Mouse (Mus musculus): ENCODE results near the gene Cxcr5. TPM values are rescaled to one million over a fixed set of nuclear protein-coding genes. Genes with fewer than 3 reads are reported as not detected.
A peak's percentile ranks its signal among the peaks of the same experiment; 100 is the strongest.

Gene Cxcr5
- total RNA-seq, 2 experiments from 2014 or later: not detected

- peak; percentile 92 for DNase-seq
Measured at GRCm38 (mm10) chr9:44479628-44480428, 81.8 kb downstream of the Cxcr5 start.

- DNase-seq: peak; percentile 88
Measured at GRCm38 (mm10) chr9:44478959-44479605, 82.6 kb downstream of the Cxcr5 start.

- DNase-seq: no peak
Measured at GRCm38 (mm10) chr9:44478229-44478921, 83.3 kb downstream of the Cxcr5 start.

GRCm38 (mm10) chr9:44477339-44478228 is 84.1 kb downstream of the Cxcr5 start:
- no peak for DNase-seq

- no peak for DNase-seq
Measured at GRCm38 (mm10) chr9:44475936-44476335, 85.7 kb downstream of the Cxcr5 start.

- DNase-seq: peak; percentile 87
Measured at GRCm38 (mm10) chr9:44474327-44474726, 87.3 kb downstream of the Cxcr5 start.

- no peak for DNase-seq
Measured at GRCm38 (mm10) chr9:44473184-44473583, 88.5 kb downstream of the Cxcr5 start.

GRCm38 (mm10) chr9:44468800-44469199 is 92.9 kb downstream of the Cxcr5 start:
- DNase-seq: no peak

- no peak for DNase-seq
Measured at GRCm38 (mm10) chr9:44468224-44468623, 93.5 kb downstream of the Cxcr5 start.

GRCm38 (mm10) chr9:44461950-44462349 is 99.7 kb downstream of the Cxcr5 start:
- DNase-seq: no peak

Other genes with a start within 250 kb of the Cxcr5 start
- 10 to 100 TPM; 12.0 to 12.2 TPM for gene C2cd2l, start 241.6 kb downstream of the Cxcr5 start, total RNA-seq (2021)
- 10 to 100 TPM; 11.0 to 11.2 TPM for gene Dpagt1, start 235.9 kb downstream of the Cxcr5 start, total RNA-seq (2021)
- gene H2afx, start 227.2 kb downstream of the Cxcr5 start, total RNA-seq (2021): 10 to 100 TPM; 10.8 to 12.8 TPM
- gene Hmbs, start 217.6 kb downstream of the Cxcr5 start, total RNA-seq (2021): 10 to 100 TPM; 20.3 to 24.3 TPM
- 10 to 100 TPM; 13.5 to 14.5 TPM for gene Vps11, start 200.2 kb downstream of the Cxcr5 start, total RNA-seq (2021)
- 10 to 100 TPM; 28.0 to 31.3 TPM for gene Hyou1, start 182.4 kb downstream of the Cxcr5 start, total RNA-seq (2021)
- 100 to 1,000 TPM; 117 to 142 TPM for gene Slc37a4, start 165.0 kb downstream of the Cxcr5 start, total RNA-seq (2021)
- 100 to 1,000 TPM; 631 to 665 TPM for gene Rps25, start 154.7 kb downstream of the Cxcr5 start, total RNA-seq (2021)
- gene Trappc4, start 154.3 kb downstream of the Cxcr5 start, total RNA-seq (2021): 10 to 100 TPM; 13.8 to 17.5 TPM
- gene Ccdc84, start 143.3 kb downstream of the Cxcr5 start, total RNA-seq (2021): 1 to 10 TPM; 3.9 to 5.8 TPM
- gene Foxr1, start 120.7 kb downstream of the Cxcr5 start, total RNA-seq (2021): not detected
- under 1 TPM; 0.32 to 0.43 TPM for gene Upk2, start 106.9 kb downstream of the Cxcr5 start, total RNA-seq (2021)
- 10 to 100 TPM; 33.6 to 40.7 TPM for gene Bcl9l, start 79.1 kb downstream of the Cxcr5 start, total RNA-seq (2021)
- gene Ddx6, start 43.0 kb upstream of the Cxcr5 start, total RNA-seq (2021): 10 to 100 TPM; 55.1 to 59.4 TPM
- not detected for gene Treh, start 111.4 kb upstream of the Cxcr5 start, total RNA-seq (2021)
- 10 to 100 TPM; 38.0 to 40.5 TPM for gene Phldb1, start 173.3 kb upstream of the Cxcr5 start, total RNA-seq (2021)
- 10 to 100 TPM; 62.7 to 68.1 TPM for gene Arcn1, start 206.0 kb upstream of the Cxcr5 start, total RNA-seq (2021)
- 10 to 100 TPM; 16.7 to 24.0 TPM for gene Ift46, start 206.0 kb upstream of the Cxcr5 start, total RNA-seq (2021)
- gene Tmem25, start 237.4 kb upstream of the Cxcr5 start, total RNA-seq (2021): 1 to 10 TPM; 7.9 to 9.0 TPM
- gene Ttc36, start 241.2 kb upstream of the Cxcr5 start, total RNA-seq (2021): under 1 TPM; 0.32 to 0.90 TPM